Comparison of ENCODE assay signal across 10 mouse cellular contexts in genomic region chr6:134389917-134390316, GRCm38 (mm10). TPM values are rescaled to one million over a fixed set of nuclear protein-coding genes. Genes with fewer than 3 reads are reported as not detected.
"Had no signal": no experiment of that assay in that cellular context is flagged by ENCODE, and none has a peak within 500 bp of the region (broad histone marks: within the 10 kb centered on the region; RNA-seq: fewer than 3 reads in every experiment).

No protein-coding gene starts in this region.

- H3K9ac ChIP-seq: kidney, embryonic 15.5 days; limb, embryonic 13.5 days; liver, embryonic 14.5 days had no signal

- ATAC-seq: lung, postnatal 0 days had no signal

- H3K36me3 ChIP-seq: kidney, embryonic 15.5 days; limb, embryonic 13.5 days had no signal

- H3K9me3 ChIP-seq: kidney, embryonic 15.5 days; limb, embryonic 13.5 days had no signal

- H3K4me3 ChIP-seq: kidney, embryonic 15.5 days; limb, embryonic 13.5 days had no signal

- H3K4me1 ChIP-seq: limb, embryonic 13.5 days had no signal

- H3K27ac ChIP-seq: kidney, embryonic 15.5 days; limb, embryonic 13.5 days; liver, embryonic 14.5 days had no signal

- H3K4me2 ChIP-seq: kidney, embryonic 15.5 days; limb, embryonic 13.5 days had no signal

- H3K27me3 ChIP-seq: kidney, embryonic 15.5 days; limb, embryonic 13.5 days had no signal

RNA-seq across cellular contexts. Expression of gene Bcl2l14, which starts 6.2 kb away (rescaled TPM):
- total RNA-seq: layer of hippocampus, adult 8-10 months; layer of hippocampus, postnatal 14 days; left cerebral cortex, adult 18-20 months; left cerebral cortex, postnatal 10 days; left cerebral cortex, postnatal 4 days had no signal
- polyA plus RNA-seq: liver, adult 2 months had no signal
